Mouse (Mus musculus): ENCODE results near the gene Ccdc114.
"Not testable (repeated sequence)": the region's sequence is repeated elsewhere in the genome, so short reads cannot be mapped to it uniquely, and the experiment has no call there.

Gene Ccdc114

GRCm38 (mm10) chr7:45919083-45919671 lies 4.7 kb upstream of the Ccdc114 start:
- DNase-seq = no peak

GRCm38 (mm10) chr7:45919761-45920160 lies 4.1 kb upstream of the Ccdc114 start:
- no peak for DNase-seq

- no peak for DNase-seq
These were observed 3.2 kb upstream of the Ccdc114 start for GRCm38 (mm10) chr7:45920583-45921241.

GRCm38 (mm10) chr7:45921242-45921621 lies 2.6 kb upstream of the Ccdc114 start, which contains the start of gene Emp3:
TSS of gene Emp3 (minus strand) at chr7:45921404.
- peak; percentile 81 for DNase-seq

GRCm38 (mm10) chr7:45921950-45922600 lies 1.8 kb upstream of the Ccdc114 start:
- DNase-seq = no peak

GRCm38 (mm10) chr7:45922928-45923761 lies 727 bp upstream of the Ccdc114 start:
- DNase-seq = peak; percentile 94

- peak; percentile 56 for DNase-seq
These were observed 551 bp downstream of the Ccdc114 start for GRCm38 (mm10) chr7:45924429-45924816.

- no peak for DNase-seq
These were observed 4.9 kb downstream of the Ccdc114 start for GRCm38 (mm10) chr7:45928626-45929295.

GRCm38 (mm10) chr7:45929688-45930087 lies 5.8 kb downstream of the Ccdc114 start:
- no peak for DNase-seq

GRCm38 (mm10) chr7:45933766-45934165 lies 9.9 kb downstream of the Ccdc114 start:
- DNase-seq = not testable (repeated sequence)

GRCm38 (mm10) chr7:45935114-45935513 lies 11.2 kb downstream of the Ccdc114 start:
- peak; percentile 64 for DNase-seq

- DNase-seq = no peak
These were observed 16.0 kb downstream of the Ccdc114 start for GRCm38 (mm10) chr7:45939836-45940235.

GRCm38 (mm10) chr7:45941986-45942385 lies 18.1 kb downstream of the Ccdc114 start:
- no peak for DNase-seq

GRCm38 (mm10) chr7:45943280-45943679 lies 19.4 kb downstream of the Ccdc114 start:
- not testable (repeated sequence) for DNase-seq

- no peak for DNase-seq
These were observed 25.2 kb downstream of the Ccdc114 start for GRCm38 (mm10) chr7:45949061-45949460.

GRCm38 (mm10) chr7:45956611-45957010 lies 32.7 kb downstream of the Ccdc114 start:
- no peak for DNase-seq

- DNase-seq = no peak
These were observed 48.2 kb downstream of the Ccdc114 start for GRCm38 (mm10) chr7:45971831-45972723.

- no peak for DNase-seq
These were observed 49.4 kb downstream of the Ccdc114 start for GRCm38 (mm10) chr7:45973271-45973687.

- no peak for DNase-seq
These were observed 50.2 kb downstream of the Ccdc114 start for GRCm38 (mm10) chr7:45974103-45974502.

- no peak for DNase-seq
These were observed 50.6 kb downstream of the Ccdc114 start for GRCm38 (mm10) chr7:45974512-45974911.

- no peak for DNase-seq
These were observed 57.7 kb downstream of the Ccdc114 start for GRCm38 (mm10) chr7:45981612-45982011.

All from liver (tissue).